Mouse (Mus musculus) c-Kit-positive CD71-positive TER-119-negative erythroid progenitor cells, embryonic 14.5 days (primary cell): Measurements from ENCODE around the gene Galns.

Source experiments
- DNase-seq: peaks from one replicate; pipeline ENCODE4 v3.0.0-alpha.2; 2013; ENCODE audit warnings: low read depth

The Galns gene

DNA sequence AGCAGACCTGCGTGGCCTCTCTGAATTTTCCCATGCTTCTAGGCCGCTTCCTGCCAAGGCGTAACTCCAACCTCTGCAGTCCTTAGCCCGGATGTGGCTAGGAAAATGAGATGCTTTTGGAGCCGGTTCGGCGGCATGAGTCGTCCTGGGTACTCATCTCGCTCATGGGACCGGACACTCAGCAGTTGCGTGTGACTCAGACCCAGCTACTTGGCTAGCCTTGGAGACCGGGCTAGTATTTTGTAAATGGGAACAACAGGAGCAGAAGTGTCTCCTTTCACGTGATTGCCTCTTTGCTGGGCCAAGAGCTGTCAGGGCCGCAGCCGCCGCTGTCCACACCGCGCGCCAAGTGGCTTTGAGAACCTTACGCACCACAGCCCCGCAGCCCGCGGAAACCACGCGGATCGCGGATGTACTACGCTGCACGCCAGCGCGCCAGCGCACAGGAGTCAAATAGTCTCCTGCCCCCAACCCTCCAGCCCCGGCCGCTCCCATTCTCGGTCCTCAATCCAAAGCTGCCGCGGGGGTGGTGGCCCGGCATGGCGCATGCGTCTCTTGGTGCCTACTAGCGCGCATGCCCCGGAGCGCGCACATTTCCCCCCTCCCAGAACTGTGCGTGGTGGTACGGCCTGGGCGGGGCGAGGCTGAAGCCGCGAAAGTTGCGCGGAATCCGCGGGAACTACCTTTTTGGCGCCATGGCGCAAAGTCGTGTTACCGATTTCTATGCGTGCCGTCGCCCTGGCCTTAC, 43.7 kb downstream of the Galns start, which contains the start of gene Cdt1:
Gene Cdt1, plus strand, starts transcription at position 655 of the 748 bp plus-strand sequence.
- DNase-seq: peak; percentile 92

DNA sequence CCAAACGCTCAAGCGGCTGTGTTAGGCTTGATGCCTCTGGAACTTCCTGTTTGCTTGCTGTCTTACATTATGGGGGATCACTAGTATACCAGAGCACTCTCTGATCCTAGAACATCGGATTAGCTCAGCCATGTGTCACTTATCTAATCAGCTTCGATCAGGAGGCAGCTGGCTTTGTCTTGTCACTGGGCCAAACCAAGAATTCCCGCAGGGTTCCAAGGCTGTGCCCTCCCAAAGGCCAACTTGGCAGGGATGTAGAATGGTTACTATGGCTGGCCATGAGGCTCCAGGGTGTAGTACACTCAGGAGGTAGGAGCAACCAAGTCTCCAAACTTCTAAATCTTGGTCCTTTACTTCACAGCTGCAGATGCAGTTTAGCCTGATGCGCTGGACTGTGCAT, 44.5 kb downstream of the Galns start:
- no peak for DNase-seq

DNA sequence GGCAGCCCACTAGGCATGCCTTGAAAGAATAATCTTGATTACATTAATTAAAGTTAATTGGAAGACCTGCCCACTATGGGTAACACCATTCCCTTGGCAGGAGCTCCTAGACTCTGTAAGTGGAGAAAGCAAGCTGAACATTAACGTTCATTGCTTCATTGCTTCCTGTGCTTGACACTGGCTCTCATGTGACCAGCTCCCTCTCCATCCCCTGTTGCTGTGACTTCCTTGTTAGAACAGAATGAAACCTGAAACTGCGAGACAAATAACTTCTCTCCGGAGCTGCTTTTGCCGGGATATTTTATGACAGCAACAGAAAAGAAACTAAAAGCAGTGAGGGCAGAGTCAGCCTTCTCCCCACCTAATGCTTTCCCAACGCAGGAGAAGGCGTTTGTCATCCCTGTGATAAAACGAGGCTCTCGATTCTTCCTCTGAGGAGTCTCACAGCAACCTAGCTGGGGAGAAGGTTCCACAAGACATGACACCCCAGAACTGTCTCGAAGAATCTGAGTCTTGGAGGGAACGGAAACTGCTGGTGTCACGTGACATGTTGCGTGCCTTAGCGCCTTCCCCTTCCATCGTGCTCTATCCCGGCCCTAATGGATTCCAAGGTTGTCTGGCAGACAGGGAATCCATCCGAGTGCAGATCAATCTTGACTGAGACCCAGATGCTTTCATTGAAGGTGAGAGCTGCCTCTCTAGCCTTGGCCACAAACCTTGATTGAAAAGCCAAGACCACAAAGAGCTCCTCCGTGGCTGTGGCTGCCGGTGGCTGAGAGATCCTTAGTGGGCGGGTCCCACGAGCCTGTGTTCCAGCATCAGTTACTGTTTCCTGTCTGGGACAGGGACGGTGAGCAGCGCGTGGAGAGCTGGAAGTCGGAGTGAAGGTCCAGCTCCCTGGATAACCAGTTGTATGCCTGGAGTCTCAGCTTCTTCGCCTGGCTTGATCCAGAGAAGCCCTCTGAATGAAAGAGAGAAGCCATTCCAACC, 46.6 kb downstream of the Galns start:
- no peak for DNase-seq

DNA sequence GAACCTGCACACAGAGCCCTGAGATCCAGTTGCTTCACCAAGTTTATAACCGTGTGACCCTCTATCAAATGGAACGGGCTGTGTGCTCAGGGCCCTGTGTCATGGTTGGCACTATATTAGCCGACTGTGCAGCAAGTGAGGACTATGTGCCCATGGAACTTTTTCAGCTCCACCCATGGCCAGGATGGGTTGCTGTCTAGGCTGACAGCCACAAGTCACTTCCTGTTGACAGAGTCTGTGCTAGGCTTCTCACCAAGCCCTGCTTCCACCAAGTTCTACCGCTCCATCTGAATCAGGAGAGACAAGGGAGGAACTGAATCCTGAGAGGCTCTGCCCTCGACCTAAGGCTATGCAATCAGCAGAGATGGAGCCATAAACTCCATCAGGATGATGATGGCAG, 50.1 kb downstream of the Galns start:
- DNase-seq: no peak

DNA sequence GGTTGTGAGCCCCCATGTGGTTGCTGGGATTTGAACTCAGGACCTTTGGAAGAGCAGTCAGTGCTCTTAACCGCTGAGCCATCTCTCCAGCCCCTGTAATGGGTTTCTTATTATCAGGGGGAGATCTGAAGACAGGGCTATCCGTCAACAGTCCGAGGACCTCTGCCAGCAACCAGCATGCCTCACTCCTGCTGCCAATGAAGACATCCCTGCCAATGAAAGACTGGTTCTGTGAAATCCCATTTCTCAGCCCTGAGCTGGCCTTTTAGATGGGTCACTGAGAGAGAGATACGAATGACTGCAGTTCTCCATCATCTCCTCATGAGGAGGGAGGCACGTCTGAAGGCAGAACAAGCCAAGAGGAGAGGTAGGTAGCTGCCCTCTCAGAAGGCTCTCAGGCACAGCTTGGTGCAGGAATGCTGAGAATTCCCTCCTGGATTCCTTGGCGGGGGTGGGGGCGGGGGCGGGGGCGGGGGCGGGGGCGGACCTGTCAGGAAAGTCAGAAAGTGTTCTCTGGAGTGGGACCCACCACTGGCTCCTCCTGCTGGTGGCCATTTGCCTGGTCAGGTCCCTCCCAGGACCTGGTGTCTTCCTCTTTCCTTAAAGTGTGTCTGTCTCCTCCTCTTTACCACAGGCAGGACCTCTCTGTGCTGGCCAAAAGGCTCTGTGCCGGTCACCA, 52.5 kb downstream of the Galns start:
- no peak for DNase-seq

DNA sequence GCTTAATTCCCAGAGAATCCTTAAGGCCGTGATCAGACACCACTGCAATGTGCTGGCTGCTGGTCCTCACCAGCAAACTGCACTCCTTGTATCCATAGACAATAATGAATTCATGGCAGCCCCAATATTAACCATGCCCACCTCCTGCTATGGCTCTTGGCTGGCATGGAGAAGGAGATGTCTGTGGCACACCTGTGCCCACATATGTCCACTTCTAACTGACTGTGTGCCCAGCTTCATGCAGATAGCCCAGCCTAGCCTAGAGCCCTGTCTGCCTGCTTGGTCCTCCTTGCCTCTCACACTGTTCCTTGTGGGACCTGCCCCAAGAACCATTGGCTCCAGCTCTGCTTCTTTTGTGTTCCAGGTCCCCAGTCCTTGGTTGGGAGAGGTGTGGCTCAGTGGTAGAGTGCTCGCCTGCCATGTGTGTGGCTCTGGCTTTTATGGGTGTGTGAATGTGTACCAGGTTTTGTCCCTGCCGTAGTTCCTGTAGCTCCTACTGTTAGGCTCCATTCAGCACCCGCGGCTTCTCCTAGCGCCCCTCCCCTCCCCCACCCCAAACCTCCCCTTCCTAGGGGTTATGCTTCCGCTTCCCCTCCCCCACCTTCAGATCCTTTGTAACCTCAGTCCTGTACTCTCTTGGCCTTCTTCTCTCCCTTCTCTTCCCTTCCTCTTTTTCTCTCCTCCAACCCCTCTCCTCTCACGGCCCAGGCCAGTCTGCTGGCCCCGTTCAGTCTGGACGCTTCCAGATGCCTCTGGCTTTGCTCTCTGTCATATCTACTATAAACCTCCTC, 53.8 kb downstream of the Galns start:
- DNase-seq: no peak

DNA sequence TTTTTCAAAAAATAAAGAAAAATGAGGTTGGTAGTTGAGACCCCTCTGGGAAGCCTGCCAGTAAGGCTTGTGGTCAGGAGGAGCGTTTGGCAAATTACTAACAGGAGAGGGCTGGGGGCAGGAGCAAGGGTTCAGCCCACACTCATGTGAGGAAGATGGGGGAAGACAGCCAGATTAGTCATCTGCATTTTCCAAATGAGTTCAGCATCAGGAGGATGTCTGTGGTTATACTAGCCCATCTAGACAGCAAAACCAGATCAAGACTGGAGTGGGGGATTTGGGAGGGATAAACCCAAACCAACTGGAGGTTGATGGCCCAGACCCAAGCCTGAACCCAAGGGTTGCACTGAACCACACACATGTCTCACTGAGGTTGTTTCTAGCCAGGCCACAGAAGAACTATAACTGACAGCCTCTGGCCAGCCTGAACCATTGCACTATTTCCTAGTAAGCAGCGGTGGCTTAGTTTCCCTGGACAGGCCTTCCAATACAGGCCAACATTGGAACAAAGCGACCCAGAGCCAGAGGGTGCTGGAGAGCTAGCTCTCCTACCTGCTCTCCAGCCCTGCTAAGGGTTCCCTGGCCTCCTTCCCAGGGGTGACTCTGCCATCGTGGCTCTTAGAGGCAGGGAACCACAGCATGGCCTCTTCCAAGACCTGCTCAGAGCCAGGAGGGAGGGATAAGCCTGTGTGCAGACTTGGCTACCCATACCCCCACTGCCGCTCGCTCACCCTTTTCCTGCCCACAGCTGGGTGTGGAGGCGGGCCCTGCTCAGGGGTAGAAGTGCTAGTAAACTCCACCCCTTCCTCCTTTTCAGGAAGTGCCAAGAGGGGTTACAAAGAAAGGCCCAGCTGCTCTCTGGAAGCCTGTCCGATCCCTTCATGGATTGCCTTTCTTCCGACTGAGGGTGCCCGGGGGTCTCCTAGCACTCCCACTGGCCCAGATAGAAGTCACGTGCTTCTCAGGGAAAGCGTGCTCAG, 54.9 kb downstream of the Galns start:
- DNase-seq: no peak

DNA sequence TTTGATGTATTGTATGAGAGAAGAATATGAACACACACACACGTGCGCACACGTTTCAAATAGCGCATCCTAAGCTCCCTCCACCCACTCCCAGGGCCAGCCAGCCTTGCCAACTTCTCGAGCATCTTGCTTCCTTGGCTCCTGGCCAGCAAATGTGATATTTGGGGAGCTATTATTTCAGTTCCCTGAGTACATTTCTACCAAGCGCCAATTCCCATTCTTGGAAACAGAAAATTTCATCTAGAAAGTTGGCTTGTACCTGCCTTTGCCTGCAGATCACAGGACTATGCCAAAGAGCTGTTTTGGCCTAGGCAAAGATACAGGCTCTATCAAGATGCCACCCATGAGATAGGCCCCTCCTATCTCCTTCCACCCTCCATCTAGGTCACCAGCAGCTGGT, 56.5 kb downstream of the Galns start:
- DNase-seq: no peak

DNA sequence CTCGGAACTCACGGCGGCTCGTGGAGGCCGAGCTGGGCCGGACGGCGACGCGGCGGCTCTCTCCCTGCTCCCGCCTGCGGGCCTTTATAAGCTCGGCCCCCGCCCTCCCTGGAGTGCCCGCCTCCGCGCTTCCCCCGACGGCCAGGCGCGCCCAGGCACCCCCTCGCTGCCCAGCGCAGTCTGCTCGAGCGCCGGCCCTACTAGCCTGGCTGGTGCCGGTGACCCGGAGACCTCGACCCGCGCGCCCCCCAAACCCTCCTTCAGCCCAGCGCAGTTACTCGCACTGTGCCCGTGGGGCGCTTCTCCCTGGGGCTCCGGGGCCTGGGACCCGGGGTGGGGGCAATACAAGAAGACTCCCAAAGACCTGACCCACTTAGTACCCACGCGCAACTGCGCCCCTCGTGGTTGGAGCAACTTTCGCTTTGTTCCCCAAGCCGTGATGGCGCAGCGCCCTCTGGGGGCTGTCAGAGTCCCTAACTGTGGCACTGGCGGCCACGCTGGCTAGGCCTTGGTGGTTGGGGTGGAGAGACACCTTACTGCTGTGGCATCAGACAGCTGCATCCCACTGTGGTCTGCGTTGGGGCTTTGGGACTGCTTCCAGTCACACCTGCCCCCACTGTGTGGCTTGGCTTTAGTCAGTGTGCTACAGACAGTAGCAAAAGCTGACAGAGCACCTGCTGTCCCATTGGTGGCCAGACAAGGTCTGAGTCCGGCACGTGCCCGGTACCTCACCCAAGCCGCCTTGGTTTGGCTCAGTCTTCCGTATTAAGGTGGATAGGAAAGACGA, 59.8 kb downstream of the Galns start, which contains the start of gene Piezo1:
Gene Piezo1, minus strand, starts transcription at position 65 of the 787 bp plus-strand sequence.
- peak; percentile 82 for DNase-seq

DNA sequence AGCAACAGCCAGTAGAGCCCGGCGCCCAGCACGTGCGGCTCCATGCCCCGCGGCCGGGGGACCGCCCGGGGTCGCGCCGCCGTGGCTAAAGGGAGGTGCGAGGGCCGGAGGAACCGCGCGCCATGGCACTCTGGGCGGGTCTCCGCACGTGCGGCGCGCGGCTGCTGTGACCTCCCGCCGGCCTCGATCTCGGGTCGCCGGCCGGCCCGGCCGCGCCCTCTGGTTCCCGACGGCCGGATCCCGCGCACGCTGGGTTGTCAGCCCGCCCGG, 60.3 kb downstream of the Galns start:
- no peak for DNase-seq

DNA sequence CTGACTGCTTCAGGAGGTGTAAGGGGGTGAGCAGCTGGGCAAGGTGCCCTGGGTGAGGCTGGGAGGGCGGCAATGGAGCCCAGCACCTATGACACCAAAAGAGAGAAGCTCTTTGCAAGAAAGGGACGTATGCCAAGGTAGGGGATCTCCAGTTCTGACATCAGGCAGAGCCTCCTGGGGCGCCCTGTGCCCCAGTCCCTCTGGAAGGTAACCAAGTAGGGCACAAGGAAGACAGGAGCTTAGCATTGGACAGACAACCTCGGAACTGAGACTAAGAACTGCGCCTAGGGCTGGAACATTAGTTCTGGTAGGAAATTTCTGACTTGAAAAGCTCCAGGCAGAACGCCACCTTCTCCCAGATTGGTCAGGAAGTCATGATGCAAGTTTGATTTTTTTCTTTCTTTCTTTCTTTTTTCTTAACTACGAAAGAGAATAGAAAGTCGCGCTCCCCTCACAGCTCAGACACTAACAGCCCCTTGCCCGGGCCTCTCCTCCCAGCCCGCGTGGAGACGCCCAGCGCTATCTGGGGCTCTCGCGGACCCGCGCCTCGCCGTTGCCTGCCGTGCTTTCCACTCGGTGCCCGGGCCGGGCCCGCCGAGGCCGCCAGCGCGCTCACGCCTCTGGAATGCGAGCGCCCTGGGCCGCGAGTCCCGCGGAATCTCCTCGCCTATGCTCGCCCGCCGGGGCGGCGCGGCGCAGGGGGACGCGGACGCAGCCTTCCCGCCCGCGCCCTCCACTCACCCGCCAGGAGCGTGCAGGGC, 60.8 kb downstream of the Galns start:
- DNase-seq: no peak

DNA sequence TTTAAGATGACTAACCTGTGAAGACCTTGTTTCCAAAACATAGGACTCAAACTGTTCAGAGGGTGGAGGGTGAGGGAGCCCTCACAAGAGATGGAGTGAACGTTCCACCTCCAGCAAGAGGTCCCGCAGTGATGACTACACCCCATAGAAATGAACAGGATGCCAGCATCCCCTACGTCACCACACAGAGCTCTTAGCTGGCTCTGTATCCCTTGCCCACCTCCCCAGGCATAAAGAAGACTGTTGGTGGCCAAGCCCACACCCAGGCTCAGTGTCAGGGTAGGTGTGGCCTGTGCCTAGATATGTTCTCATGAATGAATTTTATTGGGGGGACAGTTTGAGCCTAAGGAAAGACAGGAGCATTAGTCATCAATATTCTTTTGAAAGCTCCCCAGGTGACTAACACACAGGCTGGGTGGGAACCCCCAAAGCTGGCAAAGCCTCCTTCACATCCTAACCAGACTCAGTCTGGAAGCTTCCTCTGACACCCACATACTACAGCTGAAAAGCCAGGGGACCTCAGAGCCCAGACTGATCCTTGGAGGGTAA, 62.3 kb downstream of the Galns start:
- DNase-seq: peak; percentile 63

DNA sequence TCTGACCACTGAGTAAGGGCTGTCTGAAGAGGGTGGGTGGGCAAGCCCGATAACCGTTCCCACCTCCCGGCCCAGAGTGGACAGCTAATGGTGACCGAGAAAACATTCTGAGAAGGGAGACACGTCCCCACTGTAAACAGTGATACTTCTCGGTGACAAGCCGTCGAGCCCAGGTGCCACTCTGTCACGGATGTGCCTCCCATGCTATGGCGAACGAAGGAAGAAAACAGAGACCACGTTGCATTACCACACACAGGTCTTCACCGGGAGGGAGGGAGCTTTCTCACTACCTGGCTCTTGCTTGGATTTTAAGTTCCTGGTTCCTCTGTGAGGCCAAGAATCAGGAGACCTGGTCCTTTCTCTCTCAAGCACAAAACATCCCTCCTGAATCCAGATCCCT, 62.9 kb downstream of the Galns start:
- DNase-seq: no peak

DNA sequence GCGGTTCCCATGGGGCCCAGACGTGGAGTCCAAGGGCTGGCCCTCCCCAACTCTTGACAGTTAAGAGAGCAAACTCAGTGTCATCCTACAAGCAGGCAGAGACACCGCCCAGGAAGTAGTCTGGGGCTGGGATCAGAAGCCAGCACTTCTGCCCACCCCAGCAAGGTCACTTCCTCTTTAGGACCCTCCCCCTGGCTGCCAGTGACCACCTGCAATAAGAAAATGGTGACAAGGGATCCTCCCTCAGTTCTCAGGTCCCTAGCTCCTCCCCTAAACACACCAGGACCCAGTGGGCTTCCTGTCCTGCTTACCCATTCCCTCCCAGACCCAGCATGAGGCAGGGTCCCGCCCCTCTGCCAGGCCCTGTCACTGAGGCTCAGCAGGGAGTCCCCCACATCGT, 63.4 kb downstream of the Galns start:
- DNase-seq: peak; percentile 64

DNA sequence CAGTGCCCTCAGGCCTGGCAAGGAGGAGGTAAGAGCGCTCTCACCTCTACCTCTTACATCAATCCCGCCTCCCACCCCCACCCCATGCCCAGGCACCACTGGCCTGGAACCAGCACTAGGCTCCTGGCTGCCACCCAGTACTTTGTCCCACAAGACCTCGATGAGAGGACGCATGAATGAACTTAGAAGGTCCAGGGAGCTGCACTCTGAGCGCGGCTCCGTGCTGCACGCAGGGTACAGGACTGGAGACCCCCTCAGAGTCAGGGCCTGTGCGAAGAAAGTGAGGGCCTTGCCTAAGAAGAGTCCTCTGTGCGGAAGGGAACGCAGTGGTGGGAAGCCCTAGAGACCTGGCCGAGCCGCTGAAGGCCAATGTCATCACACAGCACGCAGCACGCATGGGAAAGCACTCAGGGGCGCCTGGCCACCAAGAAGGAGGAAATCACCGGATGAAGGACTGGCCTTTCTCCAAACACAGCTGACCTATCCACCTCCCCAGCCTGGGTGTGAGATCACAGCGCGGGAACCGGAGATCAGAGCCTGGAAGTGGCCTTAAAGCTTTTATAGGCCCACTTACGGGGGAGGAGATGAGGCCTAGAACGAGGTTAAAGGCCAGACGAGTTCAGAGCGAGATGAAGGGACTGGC, 64.3 kb downstream of the Galns start:
- no peak for DNase-seq

DNA sequence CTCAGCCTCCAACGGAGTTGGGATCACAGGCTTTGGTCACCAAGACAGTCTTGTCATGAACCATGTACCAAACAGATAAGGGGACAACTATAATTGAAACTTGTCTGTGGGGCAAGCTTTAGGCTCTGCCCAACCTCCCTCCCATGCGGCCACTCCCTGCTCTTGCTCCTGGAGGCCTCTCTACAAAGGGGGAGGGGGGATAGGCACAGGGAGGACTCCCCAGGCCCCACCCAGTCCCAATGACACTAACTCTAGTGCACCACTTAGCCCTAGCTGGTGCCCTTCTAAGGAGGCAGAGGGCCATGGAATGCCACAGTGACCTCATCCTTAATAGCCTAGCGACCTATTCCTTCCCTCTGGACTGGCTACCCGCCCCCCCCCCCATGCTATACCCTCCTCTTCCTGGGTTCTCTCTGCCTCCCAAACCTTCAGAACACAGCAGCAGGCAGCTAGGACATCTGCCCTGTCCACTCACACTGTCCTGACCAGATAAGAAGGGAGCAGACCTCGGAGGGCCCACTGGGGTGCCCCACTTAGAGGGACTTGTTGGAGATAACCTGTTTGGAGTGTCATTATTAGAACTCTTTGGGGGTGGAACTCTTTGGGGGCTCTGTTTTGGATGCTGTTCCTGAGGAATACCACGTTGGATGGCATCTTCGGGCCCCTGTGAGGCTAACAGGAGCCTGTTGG, 65.1 kb downstream of the Galns start:
- DNase-seq: peak; percentile 81

DNA sequence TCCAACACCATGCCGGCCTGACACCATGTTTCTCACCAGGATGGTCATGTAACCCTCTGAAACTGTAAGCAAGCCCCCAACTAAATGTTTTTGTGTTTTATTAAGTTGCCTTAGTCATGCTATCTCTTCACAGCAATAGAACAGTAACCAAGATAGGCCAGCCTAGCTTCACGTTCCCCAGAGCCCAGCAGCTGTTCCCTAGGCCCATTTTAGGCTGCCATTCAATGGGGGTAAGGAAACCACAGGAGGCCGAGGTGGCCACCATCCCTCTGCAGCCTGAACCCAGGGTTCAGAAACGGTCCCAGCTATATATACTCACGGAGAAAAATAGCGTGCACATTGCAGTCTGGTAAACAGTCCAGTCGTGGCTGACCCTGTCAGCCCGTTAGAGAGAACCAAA, 67.1 kb downstream of the Galns start:
- DNase-seq: no peak
